ENCODE assay signal across 9 mouse cellular contexts in genomic region chr12:72654698-72655097, GRCm38 (mm10). TPM values are rescaled to one million over a fixed set of nuclear protein-coding genes. Genes with fewer than 3 reads are reported as not detected.
A peak's percentile ranks its signal among the peaks of the same experiment; 100 is the strongest.
DNase-seq lines count a peak whose midpoint lies in the region; ATAC-seq and TF ChIP-seq lines count a peak whose summit lies in the region.
"Had no signal": no experiment of that assay in that cellular context is flagged by ENCODE, and none has a peak within 500 bp of the region (broad histone marks: within the 10 kb centered on the region; RNA-seq: fewer than 3 reads in every experiment).

No protein-coding gene starts in this region.

- H3K4me2 ChIP-seq in forebrain, embryonic 16.5 days (ENCODE audit: low read length) = no peak overlapping the region
- no peak overlapping the region for H3K4me2 ChIP-seq in liver, embryonic 14.5 days (ENCODE audit: low read depth)

- H3K4me1 ChIP-seq in thymus, adult 2 months (replicated peaks; ENCODE audit: control insufficient read depth, insufficient read depth, low read length) = no peaks in the 10 kb centered on the region
- no peaks in the 10 kb centered on the region for H3K4me1 ChIP-seq in forebrain, embryonic 16.5 days (replicated peaks; ENCODE audit: control insufficient read depth, insufficient read depth, low read length)
- H3K4me1 ChIP-seq in liver, embryonic 14.5 days (replicated peaks; ENCODE audit: control insufficient read depth in 2 of 2, insufficient read depth in 2 of 2, low read length in 1 of 2) = 0 out of 4 replicates have a peak, but pooled peaks cover 0 to 2% of the 10 kb centered on the region in 2 experiments

- H3K27ac ChIP-seq in thymus, adult 2 months (ENCODE audit: control insufficient read depth, insufficient read depth, low read length) = no peak overlapping the region
- H3K27ac ChIP-seq in forebrain, embryonic 16.5 days (ENCODE audit: low read length) = no peak overlapping the region
- H3K27ac ChIP-seq in liver, embryonic 14.5 days = no peak overlapping the region

- no peak overlapping the region for H3K4me3 ChIP-seq in thymus, adult 2 months (ENCODE audit: control insufficient read depth, insufficient read depth, low read length)
- no peak overlapping the region for H3K4me3 ChIP-seq in forebrain, embryonic 16.5 days (replicated peaks; ENCODE audit: low read length)
- no peak overlapping the region for H3K4me3 ChIP-seq in liver, embryonic 14.5 days (ENCODE audit: insufficient read depth in 1 of 2, low read depth in 2 of 2, low read length in 2 of 2)

- 41% methylated on average over 4 of the region's 4 CpGs for WGBS in thymus, adult 2 months
- 11% methylated on average over 4 of the region's 4 CpGs for WGBS in forebrain, embryonic 16.5 days
- 21% methylated on average over 4 of the region's 4 CpGs for WGBS in liver, embryonic 14.5 days (ENCODE audit: insufficient replicate concordance)

- peak; percentile 40 for DNase-seq in thymus, adult 2 months
- DNase-seq in thymus, adult 18-20 months = no peak
- DNase-seq in c-Kit-positive CD71-positive TER-119-positive erythroid progenitor cells, embryonic 14.5 days (ENCODE audit: low spot score) = peak; percentile 23
- peak; percentile 64 for DNase-seq in kidney, adult 9 months
- no peak for DNase-seq in liver, embryonic 14.5 days (ENCODE audit: low read depth in 3 of 3, low spot score in 3 of 3)
- no peak for DNase-seq in yolk sac, embryonic 10.5 days (ENCODE audit: low spot score)

- no peaks in the 10 kb centered on the region for H3K9me3 ChIP-seq in forebrain, embryonic 16.5 days (ENCODE audit: control insufficient read depth, low read length)
- no peaks in the 10 kb centered on the region for H3K9me3 ChIP-seq in liver, embryonic 14.5 days (ENCODE audit: control insufficient read depth, low read length)

- no peaks in the 10 kb centered on the region for H3K36me3 ChIP-seq in thymus, adult 2 months (ENCODE audit: control insufficient read depth, insufficient read depth, low read length)
- no peaks in the 10 kb centered on the region for H3K36me3 ChIP-seq in forebrain, embryonic 16.5 days (ENCODE audit: control insufficient read depth, insufficient read depth)
- no peaks in the 10 kb centered on the region for H3K36me3 ChIP-seq in liver, embryonic 14.5 days (replicated peaks; ENCODE audit: control insufficient read depth, insufficient read depth, low read depth)

- no peak for TF ChIP-seq EP300 in liver, embryonic 14.5 days (IDR thresholded peaks at IDR 0.05; ENCODE audit: low read depth)

- ATAC-seq in forebrain, embryonic 16.5 days = peak; percentile 89
- ATAC-seq in liver, embryonic 14.5 days (ENCODE audit: insufficient read depth) = no peak
- 0 out of 2 replicates have a peak, but pooled peaks have one; percentile 33 for ATAC-seq in neutrophil, adult 5-6 weeks (ENCODE audit: extremely low read depth, insufficient number of reproducible peaks, low FRiP score, poor library complexity, severe bottlenecking)

- no peak overlapping the region for H3K9ac ChIP-seq in forebrain, embryonic 16.5 days (replicated peaks; ENCODE audit: low read depth, low read length)
- no peak overlapping the region for H3K9ac ChIP-seq in liver, embryonic 14.5 days (replicated peaks)

- no peak for TF ChIP-seq POLR2A in thymus, adult 2 months (IDR thresholded peaks at IDR 0.05; ENCODE audit: control insufficient read depth, extremely low read depth, insufficient read depth, low read length, poor library complexity)

- H3K27me3 ChIP-seq in thymus, adult 2 months (ENCODE audit: control insufficient read depth, insufficient read depth, low read length) = no peaks in the 10 kb centered on the region
- no peaks in the 10 kb centered on the region for H3K27me3 ChIP-seq in forebrain, embryonic 16.5 days (replicated peaks; ENCODE audit: control insufficient read depth, insufficient read depth, low read length)
- no peaks in the 10 kb centered on the region for H3K27me3 ChIP-seq in liver, embryonic 14.5 days (ENCODE audit: control insufficient read depth, insufficient read depth, low read length)

- TF ChIP-seq CTCF in thymus, adult 2 months (IDR thresholded peaks at IDR 0.05; ENCODE audit: borderline replicate concordance, control insufficient read depth, extremely low read depth, insufficient read depth, low read length, poor library complexity) = 0 out of 2 replicates have a peak, but pooled peaks have one; percentile 22
- peak; percentile 68 for TF ChIP-seq CTCF in liver, embryonic 14.5 days (IDR thresholded peaks at IDR 0.05; ENCODE audit: low read depth)

RNA-seq across cellular contexts. Expression of gene Gm4756, which starts 5.2 kb away (rescaled TPM):
- 0.23 TPM in 1 of 2 replicates, not detected in the other for polyA plus RNA-seq in thymus, adult 2 months (2012; rRNA removed)
- polyA plus RNA-seq in forebrain, embryonic 16.5 days (2015; fragmentation: Nextera tagmentation; extraction: Ambion mirVana) = not detected in 2 replicates
- 0.06 and 0.10 TPM in 2 replicates for polyA plus RNA-seq in liver, embryonic 14.5 days (2012; rRNA removed)
- polyA plus RNA-seq in liver, embryonic 14.5 days (2014; fragmentation: Nextera tagmentation; extraction: Ambion mirVana) = 0.08 and 0.18 TPM in 2 replicates
- not detected in 2 replicates for total RNA-seq in neutrophil, adult 5-6 weeks (2017)
- polyA plus RNA-seq: spleen, adult 2 months had no signal

RNA-seq across cellular contexts. Expression of gene Dhrs7, which starts 10.0 kb away (rescaled TPM):
- polyA plus RNA-seq in thymus, adult 2 months (2012; rRNA removed) = 16.9 and 17.1 TPM in 2 replicates
- polyA plus RNA-seq in forebrain, embryonic 16.5 days (2015; fragmentation: Nextera tagmentation; extraction: Ambion mirVana) = 7.9 and 11.2 TPM in 2 replicates
- polyA plus RNA-seq in liver, embryonic 14.5 days (2012; rRNA removed) = 4.3 and 8.1 TPM in 2 replicates
- 15.5 and 17.0 TPM in 2 replicates for polyA plus RNA-seq in liver, embryonic 14.5 days (2014; fragmentation: Nextera tagmentation; extraction: Ambion mirVana)
- 262 and 271 TPM in 2 replicates for total RNA-seq in neutrophil, adult 5-6 weeks (2017)

Comparison
In these comparisons a context has a peak if more than half of its experiments do, and no peak if none do; other contexts are left out.
1. DNase-seq: peak in thymus, adult 2 months (single experiment), c-Kit-positive CD71-positive TER-119-positive erythroid progenitor cells, embryonic 14.5 days (single experiment) and kidney, adult 9 months (single experiment); none in thymus, adult 18-20 months (0 of 2), liver, embryonic 14.5 days (0 of 3) and yolk sac, embryonic 10.5 days (single experiment).